Mouse (Mus musculus): Measurements from ENCODE around the gene Slc43a2.

Slc43a2 gene

DNA sequence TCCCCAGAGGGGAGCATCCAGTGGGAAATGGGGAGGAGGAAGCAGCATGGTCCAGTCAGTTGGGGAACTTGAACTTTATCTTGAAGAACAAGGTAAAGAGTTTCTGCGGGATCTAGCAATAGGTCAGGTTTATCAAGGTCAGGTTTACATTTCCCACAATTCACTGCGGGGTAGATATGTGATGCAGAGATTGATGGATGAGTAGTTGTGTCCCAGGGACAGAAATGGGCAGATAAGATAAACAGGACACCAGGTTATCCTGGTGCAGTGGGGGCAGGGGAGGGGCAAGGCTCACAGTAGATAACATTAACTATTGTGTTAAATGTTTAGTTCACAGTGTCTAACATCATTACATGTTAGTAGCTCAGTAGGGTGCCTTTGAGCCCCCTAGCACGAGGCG is 1.7 kb upstream of the Slc43a2 start:
- no peak for DNase-seq (ENCODE audit: low spot score in 2 of 2)

DNA sequence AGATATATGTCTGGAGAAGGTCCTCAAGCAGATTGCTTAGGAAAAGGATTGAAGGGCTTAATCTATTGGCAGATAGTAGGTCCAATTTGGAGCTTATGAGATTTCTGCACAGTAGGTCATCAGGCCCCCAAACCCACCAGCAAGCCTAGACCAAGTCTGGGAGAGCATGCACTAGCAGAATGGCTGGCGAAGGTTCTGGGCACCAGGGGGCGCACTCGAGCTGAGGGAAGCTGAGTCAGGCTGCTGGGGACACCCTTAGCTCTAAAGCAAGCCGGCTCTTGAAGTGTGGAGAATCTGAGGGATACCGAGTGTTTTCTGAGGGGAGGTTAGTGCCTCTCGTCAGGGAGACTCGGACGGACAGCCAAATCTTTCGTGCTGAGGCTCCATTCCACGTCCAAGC is 1.2 kb upstream of the Slc43a2 start:
- peak; percentile 90 for DNase-seq (ENCODE audit: low spot score in 2 of 2)

DNA sequence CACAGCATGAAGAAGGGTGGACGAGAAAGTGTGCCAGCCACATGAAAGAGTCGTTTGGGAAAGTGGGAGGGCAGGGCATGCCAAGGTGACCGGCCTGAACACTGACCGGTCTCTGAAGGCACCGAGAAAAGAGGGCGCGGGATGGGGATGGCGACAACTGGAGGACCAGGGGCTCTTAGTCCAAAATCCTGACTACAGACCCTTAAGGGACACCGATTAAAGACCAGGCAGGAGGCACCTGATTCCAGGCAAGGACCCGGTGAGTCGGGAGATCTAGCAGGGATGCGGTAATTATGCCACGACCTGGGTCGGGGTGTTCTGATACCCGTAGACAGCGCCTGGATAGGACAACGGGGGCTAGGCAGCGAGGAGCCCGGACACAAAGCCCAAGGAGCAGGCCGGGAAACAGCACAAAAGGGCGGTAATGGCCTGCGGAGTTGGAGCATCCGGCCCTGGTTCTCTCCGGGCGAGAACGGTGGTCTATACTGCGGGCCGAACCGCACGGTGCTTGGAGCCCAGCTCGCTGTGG is 585 bp upstream of the Slc43a2 start:
- no peak for DNase-seq (ENCODE audit: low spot score in 2 of 2)

DNA sequence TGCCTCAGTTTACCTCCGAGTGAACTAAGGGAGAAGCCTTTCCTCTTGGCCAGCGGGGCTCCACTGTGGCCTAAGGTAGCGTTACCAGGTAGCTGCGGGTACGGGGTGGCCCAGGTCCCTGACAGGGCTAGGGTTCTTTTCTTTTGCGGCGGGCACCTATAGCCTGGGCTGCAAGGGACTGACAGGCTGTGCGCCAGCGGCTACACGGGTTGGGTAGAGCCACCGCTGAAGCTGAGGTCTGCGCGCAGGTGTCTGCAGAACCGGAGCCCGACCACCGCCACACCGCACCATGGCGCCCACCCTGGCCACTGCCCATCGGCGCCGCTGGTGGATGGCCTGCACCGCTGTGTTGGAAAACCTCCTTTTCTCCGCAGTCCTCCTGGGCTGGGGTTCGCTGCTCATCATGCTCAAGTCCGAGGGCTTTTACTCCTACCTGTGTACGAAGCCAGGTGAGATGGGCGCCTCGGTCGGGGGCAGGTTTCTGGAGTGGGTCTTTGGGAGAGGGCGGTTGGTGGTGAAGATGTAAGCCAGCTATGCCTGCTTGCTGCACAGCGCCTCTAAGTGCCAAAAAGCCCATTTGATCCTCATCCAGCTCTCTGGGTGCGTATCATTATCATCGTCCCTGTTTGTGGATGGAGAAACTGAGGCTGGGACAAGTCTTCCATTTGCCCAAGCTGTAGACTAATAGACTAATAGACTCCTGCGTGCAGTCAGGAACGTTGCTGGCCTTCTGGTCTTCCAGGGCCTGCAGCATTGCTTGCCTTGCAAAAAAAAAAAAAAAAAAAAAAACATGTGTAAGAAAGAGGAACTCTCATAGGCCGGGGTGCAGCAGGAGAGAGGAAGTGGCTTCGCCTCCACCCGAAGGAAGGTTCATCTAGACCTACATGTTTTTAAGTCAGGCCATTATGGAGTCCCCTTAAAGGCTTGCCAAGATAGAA is 1.1 kb downstream of the Slc43a2 start:
- DNase-seq (ENCODE audit: low spot score in 2 of 2), result no peak

DNA sequence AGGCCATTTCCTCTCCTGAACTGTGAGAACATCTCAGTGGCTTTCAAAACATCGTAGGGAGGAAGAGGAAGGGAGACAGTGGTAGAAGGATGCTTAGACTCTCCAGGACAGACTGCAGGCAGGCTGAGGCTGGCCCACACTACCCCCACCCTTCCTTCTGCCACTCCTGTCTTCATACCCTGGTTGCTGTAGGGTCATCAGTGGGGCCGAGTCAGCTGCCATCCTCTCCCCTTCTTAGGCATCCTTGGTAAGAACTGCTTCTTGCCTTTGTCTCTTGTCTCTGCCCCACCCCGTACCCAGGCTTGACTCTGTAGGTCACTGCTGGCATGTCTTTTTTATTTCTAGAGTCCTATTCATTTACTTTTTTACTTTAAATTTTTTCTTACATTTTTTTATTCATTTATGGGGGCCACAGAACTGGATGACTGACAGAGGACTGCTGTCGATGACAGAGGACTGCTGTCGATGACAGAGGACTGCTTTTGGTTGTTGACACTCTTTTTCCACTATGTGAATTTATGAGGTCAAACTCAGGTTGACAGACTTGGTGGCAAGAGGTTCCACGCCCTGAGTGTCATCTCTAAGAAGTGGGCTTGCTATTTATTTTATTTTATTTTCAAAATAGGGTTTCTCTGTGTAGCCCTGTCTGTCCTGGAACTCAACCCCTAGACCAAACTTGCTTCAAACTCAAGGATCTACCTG is 2.0 kb downstream of the Slc43a2 start:
- no peak for DNase-seq (ENCODE audit: low spot score in 2 of 2)

DNA sequence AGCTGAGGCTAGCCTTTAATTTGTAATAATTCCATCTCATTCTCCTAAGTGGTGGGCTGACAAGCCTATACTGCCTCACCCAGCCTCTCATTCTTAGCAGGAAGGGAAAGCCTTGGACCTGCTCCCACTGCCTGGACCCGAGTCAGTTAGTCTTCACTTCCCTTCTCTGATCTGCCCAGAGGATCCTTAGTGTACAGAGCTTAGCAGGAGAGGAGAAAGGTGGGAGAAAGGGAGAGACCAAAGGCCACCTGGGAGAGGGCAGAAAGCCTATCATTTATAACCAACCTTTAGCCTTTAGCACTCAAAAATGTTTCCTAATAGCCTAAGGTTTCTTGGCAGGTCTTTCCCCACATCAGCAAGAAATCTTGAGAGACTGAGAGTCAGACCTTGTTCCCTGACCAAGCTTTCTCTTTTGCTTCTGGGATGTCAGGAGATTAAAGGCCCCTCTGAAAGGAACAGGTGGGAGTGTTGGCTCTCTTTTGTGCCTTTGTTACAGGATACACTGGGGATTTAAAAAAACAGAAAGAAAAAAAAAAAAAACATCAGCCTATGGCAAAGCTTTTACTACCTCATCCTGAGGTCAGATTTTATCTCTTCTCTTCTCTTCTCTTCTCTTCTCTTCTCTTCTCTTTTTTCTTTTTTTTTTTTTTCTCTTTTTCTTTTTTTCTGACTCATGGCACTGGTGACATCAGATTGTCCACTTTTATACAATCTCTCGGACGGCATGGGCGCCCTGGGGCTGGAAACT is 3.0 kb downstream of the Slc43a2 start:
- no peak for DNase-seq (ENCODE audit: low spot score in 2 of 2)

DNA sequence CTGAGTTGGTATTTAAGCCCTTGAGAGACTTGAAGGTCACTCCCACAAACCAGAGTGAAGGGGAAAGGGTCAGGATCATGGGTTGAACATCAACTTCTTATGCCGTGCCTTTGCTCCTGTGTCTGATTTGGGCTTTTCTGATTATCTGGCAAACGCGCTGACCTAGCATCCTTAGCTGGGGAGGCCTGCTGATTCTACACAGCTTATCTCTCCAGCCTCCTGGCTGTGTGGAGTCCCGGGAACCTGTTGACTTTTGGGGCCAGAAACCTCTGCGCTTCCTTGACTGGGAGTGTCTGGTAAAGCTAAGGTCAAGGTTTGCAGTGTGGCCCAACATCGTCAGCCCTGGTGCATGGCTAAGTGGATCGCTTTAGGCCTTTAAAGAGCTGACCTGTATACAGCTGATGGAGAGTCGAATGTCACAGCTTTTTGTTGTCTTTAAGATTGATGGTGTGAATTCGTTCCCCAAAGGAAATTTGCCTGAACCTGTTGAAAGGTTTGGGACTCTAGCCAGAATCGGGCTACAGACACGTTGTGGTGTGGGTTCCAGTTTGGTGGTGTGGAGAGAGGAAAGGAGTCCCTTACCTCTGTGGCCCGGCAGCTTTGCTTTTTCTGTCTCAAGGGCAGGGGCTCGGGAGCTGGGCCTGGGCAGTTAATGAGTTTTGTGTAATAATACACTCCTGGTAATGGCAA is 3.8 kb downstream of the Slc43a2 start:
- no peak for DNase-seq (ENCODE audit: low spot score in 2 of 2)

DNA sequence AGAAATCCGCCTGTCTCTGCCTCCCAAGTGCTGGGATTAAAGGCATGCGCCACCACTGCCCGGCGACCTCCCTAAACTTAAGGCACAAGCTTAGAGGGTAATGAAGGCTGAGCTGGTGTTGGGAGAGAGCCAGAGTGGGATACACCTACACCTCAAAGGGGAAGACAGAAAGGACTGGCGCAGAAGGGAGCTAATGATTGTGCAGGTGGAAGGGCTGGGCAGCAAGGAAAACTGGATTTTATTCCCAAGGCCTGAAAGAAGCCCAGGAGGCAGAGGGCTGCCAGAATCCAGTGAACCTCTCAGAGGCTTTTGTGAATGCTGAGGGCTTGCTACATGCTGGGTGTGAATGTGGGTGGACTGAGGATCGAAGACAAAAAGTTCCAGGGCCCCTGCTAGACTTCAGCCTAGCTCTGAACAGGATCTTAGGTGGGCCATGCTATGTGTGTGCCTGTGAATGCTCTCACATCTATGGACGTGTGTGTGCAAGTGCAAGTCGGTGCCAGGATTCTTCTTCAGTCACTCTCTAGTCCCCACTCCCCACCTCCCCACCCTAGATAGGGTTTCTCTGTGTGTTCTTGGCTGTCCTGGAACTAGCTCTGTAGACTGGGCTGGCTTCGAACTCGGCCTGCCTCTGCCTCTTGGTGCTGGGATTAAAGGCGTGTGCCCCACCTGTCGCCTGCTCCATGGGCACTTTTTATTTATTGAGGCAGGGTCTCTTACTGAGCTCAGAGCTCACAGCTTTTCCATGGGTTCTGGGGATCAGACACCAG is 4.9 kb downstream of the Slc43a2 start:
- no peak for DNase-seq (ENCODE audit: low spot score in 2 of 2)

DNA sequence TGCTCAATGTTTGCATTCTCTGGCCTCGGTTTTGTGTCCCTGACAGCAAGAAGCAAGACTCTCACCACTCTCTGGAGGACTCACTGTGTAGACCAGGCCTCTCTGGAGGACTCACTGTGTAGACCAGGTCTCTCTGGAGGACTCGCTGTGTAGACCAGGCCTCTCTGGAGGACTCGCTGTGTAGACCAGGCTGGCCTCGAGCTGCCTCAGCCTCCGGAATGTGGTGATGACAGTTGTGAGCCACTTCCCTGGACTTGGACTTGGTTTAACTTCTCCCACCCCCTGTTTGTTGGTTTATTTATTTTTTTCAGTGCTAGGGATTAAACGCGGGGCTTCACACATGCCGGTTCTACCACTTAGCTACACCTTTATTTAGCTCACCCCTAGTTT is 5.5 kb downstream of the Slc43a2 start:
- no peak for DNase-seq (ENCODE audit: low spot score in 2 of 2)

DNA sequence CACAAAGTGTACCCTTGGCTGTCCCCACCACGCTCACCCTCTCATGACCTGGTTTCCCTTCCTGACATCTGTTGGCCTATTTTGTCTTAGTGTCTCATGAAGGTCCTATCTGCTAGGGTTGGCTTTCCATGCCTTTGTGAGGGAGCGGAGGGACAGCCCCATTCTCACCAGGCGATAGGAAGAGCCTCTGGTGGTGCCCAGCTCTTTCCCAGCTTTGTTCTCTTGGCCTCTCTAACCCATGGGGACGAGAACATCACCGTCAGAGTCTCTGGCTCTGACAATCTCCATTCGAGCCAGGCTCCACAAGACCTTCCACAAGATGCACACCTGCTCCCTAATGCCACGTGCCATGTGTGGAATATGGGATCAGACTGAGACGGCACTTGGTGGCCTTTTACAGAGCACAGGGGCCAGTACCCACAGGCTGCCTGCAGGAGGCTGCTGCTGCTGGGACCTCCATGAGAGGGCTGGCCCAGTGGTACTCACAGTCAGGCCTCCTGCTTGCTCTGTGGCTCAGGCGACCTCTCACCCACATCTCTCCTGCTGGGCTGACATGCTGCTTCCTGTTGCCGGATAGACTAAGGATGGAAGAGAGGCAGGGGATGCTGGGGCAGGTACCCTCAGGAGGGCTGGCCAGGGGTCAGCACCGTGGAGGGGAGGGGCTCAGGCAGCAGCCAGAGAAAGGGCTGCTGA is 6.1 kb downstream of the Slc43a2 start:
- DNase-seq (ENCODE audit: low spot score in 2 of 2), result no peak

DNA sequence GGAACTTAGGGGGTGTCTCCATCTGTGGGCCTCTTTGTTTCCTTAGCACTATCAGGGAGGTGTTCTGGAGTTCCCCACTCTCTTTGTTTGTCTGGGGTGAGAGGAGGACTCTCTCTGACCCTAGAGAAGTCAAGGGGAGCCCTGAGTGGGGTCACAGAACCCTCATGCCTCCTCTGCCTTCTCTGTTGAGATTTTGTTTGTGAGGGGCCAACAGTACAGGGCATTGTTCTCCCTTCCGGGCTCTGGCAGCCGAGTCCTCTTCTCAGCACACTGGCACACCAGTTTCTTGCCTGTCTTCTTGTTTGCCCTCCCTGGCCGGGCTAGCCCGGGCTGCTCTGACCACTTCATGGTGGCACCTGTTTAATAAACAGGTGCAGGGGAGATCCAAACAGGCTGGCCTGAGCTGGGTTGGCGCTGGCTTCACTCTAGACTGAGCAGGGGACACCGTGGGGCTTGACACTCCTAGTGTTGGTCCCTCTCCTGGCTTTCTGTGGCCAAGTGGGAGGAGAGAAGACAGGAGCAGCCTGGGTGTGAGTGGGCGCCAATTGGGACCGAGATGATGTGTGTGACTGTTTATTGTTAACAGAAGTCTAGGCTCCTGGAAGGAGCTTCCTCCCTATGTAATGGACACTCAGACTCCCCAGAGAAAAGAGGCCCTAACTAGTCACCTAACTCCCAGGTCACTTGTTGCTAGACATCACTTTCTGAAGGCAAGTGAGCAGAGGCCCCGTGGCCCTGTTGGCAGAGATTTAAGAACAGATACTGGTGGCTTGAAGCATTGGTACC is 6.9 kb downstream of the Slc43a2 start:
- no peak for DNase-seq (ENCODE audit: low spot score in 2 of 2)

DNA sequence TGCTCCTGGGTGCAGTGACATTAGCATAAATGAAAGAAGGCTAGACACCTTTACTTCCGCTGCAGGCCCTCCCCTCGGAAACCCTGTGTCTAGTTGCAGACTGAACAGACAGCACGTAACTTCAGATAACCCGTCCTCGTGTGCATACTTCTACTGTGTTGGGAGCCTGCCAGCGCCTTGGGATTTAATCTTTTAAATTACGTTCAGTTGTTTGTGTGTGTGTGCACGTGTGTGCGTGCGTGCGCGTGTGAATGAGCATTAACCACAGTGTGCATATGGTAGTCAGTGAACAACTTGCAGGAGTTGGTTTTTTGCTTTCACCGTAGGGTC is 7.4 kb downstream of the Slc43a2 start:
- DNase-seq (ENCODE audit: low spot score in 2 of 2), result no peak

DNA sequence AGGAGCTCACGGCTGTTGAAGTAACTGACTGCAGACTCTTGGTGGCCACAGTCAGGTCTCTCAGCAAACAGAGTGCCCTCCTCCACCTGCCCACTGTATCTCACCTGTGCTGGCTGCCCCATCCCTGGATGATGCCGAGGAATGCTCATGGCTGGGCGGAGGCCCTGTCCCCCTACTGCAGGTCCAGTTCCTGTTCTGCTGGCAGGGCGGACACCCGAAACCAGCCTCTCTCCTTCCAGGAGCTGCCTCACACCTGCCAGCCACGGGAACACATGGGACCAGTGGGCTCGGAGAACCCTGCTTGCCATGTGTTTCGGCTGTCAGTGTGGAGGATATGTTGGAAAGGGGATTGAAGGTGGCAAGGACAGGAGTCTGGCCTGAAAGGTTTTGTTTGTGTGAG is 8.7 kb downstream of the Slc43a2 start:
- no peak for DNase-seq (ENCODE audit: low spot score in 2 of 2)

DNA sequence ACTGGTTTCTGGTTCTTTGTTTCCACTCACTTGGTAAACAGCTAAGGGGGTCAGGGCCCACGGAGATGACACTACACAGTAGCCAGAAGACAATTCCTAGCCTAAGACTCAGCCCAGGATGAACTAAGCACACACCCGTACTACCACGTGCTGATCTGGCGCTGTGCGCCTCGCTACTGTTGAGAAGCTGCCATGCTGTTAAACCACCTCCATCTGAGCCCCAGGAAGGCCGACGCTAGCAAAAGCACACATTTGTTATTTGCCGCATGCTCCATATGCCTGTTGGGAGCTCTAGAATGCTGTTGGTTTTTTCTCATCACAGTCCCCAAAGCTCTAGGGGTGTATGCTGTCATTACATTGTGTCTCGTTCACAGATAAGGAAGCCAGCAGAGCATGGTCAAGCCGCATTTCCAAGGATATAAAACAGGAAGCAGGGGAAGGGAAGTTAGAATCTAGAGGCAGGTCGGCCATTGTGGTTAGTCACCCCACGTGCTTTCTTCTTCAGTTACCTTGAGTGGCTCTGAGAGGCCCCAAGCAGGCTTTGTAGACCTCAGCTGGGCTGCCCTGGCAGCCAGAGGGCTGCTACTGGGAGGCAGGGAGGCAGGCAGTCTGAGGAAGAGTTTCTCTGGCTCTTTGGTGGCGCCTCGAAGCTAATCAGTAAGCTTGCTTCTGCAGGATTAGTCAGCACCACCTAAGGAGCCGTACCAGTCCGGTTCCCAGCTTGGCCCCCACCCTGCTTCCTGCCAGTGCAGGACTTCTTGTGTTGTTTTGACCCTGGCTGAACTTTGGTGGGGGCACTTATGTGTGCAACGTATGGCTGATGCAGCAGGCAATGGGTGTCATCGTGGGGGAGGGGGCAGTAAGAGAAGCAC is 9.5 kb downstream of the Slc43a2 start:
- DNase-seq (ENCODE audit: low spot score in 2 of 2), result no peak

DNA sequence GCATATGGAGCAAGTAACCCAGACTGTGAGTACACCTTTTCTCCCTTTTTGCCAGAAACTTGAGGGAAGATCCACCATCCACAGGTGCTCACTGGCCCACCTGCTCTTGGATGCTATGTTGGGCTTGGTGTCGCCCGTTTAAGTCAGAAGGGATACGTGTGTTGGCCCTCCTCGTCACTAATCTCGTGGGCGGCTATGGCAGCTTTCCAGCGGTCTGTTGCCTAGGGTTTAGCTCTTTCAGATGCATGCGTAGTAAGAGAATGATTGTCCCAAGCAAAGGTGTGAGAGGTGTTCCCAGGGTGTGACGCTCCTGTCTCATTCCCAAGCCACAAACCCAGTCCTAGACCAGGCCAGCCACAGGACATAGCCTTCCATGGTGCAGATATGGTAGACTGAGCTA is 13.2 kb downstream of the Slc43a2 start:
- no peak for DNase-seq (ENCODE audit: low spot score in 2 of 2)

DNA sequence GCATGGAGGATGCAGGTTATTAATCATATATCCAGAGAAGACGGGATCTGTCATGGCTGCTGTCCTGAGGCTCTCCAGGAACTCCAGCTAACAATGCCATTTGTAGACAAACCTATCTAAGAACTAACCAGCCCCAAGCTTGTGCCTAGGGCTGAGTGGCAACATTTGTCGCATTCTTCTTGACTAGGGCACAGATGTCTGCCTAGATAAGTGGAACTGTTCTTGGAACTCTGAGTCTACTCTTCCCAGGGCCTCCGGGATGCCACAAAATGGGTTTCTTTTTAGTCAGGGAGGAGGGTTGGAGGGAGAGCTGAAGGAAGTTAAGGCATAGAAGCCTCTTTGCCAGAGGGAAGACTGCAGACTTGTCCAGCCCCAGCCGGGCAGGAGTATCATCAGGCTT is 14.6 kb downstream of the Slc43a2 start:
- no peak for DNase-seq (ENCODE audit: low spot score in 2 of 2)

DNA sequence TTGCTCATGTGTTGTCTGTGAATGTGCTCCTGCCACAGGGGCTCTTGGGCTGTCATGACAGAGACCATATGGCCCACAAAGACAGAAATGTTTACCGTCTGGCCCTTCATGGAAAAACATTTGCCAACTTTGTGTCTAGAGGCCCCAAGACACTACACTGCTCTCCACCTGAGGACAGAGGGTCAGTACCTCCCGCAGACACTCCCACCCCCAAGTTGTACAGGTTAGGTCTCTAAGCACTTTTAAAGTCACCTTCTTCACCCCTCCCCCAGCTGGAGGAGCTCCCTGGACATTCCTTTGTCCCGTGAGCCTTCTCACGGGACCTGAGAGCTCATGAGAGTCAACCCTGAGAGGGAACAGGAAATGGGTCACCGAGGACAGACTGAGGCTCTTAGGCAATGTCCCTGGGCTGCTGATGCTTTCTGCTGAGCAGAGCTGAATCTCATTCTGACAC is 18.2 kb downstream of the Slc43a2 start:
- DNase-seq (ENCODE audit: low spot score in 2 of 2), result no peak

DNA sequence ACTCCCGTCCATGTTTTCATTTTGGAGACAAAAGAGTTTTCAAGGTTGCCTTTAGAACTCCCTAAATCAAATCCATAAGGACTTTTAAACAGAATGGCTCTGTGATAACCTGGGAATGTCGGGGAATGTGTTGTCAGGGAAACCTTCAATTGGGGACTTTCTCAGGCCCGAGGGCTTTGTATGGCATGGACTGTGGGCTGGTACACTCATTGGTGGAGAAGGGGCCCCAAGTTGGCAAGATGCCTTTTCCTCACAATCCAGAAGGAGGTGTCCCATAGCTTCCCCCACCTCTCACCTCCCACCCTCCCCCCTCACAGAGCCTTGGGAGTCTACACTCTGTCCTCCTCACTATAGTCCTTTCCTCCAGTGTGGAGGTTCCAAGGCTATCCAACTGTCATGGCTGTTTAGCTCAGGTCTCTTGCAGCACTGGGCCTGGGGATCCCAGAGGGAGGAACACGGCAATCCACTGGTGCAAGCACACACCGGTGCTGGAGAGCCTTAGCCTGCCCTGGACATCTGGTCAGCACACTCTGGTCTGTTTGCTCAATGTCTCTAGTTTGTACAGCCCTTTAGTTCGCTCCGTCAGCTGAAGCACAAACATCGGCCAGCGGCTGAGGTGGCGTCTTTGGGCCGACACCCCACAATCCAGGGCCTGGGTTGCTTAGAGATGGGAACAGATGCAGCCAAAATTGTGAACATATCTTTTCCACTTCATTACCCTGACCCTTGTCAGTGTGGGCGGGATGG is 18.9 kb downstream of the Slc43a2 start:
- no peak for DNase-seq (ENCODE audit: low spot score in 2 of 2)
